Mouse (Mus musculus) right cerebral cortex, postnatal 4 days (tissue): Measurements from ENCODE around the gene Neu2.

Experiments used
- DNase-seq: peaks from one replicate; pipeline ENCODE4 v3.0.0-alpha.2; 2022

Neu2 gene

GRCm38 (mm10) chr1:87541614-87542013 lies 31.9 kb downstream of the Neu2 start:
- no peak for DNase-seq

DNA sequence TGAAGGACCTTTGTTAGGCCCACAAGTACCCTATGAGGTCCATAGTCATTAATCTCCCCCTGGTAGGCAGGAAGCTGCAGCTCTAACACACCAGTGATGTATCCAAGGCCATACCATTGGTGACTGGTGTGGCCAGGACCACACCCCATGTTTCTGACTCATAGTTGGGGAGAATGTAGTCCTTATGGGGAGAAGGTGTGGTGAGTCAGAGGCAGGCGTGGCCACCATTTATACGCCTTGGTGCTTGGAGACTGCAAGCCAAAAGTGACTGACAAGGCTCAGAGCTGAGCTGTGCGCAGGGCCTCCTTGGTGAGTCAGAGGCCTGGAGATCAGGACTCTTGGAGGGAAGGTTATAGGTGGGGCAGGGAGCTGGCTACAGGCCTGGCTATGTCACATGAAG lies 41.3 kb downstream of the Neu2 start:
- DNase-seq: no peak

GRCm38 (mm10) chr1:87553586-87553985 lies 43.9 kb downstream of the Neu2 start:
- no peak for DNase-seq

GRCm38 (mm10) chr1:87562967-87563366 lies 53.3 kb downstream of the Neu2 start:
- DNase-seq: no peak

DNA sequence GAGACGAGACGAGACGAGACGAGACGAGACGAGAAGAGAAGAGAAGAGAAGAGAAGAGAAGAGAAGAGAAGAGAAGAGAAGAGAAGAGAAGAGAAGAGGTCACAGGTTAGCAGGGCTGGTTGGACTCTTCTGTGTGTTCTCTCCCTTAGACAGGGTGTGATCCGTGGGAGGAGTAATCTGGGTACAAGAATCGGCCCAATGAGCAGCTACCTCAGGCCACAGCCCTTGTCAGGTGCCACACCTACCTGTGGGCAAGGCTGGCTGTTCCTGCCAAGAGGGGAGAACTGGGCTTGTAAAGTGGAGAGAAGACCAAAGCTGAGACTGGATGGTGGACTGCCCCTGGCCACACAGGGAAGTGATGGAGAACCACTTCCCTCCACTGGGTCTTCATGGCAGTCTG lies 56.1 kb downstream of the Neu2 start:
- DNase-seq: no peak

DNA sequence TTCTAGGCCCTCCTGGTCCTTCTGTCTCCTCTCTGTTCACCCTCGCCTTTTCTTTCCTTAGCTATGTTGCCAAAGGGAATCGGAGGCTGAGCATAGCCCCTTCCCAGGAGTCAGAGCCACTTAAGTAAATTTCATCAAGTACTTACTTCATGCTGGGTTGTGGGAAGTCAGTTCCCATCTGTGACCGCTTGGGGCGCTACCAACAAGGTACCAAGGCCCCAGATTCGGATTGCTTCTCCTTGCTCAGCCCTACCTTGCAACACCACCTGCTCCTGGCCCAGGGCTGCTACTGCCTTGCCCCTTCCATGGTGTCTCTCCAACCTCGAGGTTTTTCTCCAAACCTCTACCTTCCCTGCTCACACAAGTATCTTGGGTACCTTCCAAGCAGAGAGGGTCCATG lies 58.7 kb downstream of the Neu2 start:
- DNase-seq: no peak

GRCm38 (mm10) chr1:87573261-87573660 lies 63.6 kb downstream of the Neu2 start:
- DNase-seq: no peak

DNA sequence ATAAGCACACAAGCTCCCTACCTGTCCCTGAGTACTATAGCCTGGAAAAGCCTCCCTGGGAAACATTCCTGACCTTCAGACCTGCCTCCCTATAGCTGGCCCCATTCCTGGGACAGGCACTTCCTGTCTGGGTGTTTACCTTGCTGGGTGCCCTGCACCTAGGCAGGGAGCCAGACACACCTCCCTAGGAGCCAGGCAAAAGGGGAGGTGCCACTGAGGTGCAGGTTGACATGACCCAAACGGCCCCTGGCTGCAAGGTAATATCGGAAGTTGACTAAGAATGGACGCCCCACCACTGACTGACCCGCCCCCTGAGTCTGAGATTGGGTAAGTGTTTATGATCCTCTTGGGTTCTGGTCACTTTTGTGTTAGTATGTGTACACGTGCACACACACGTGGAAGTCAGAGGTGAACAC lies 64.1 kb downstream of the Neu2 start, which contains the start of gene Ngef:
TSS of gene Ngef (minus strand) at position 71 of the 416 bp plus-strand sequence.
- no peak for DNase-seq

DNA sequence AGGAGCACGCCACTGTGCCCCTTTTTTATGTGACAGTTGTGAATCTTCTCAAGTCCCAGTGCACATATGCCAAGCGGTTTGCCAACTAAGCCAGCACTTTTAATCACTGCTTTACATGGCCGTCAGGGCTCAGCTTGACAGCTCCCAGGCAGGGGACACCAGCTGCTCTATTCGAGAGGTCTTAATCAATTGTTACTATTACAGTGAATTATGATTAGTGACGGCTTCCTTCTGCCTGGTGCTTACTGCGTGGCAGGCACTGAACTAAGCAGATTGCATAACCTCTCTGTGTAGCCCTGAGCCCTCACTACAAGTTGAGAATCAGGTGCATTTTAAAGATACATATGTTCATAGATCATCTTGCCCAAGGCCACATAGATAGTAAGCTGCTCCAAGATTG lies 64.7 kb downstream of the Neu2 start:
- DNase-seq: no peak

DNA sequence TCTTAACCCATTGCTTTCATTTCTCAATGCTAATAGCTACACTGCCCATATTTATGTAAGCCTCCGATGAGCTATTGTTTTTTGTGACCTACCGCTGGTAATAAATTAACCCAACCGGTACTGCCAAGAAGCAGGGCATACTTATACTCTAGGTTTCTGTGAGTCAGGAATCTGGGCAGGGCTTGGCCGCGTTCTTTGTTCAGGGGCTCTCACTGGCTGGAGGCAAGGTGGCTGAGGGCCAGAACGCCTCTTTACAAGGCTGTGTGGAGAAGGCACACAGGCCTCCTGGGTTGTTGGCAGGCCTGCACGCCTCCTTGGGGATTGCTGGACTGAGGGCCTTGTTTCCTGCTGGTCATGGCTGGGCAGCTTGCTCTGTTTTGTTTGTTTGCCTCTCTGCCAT lies 65.1 kb downstream of the Neu2 start:
- DNase-seq: peak; percentile 48

GRCm38 (mm10) chr1:87578965-87579364 lies 69.3 kb downstream of the Neu2 start:
- DNase-seq: no peak

GRCm38 (mm10) chr1:87580824-87581223 lies 71.1 kb downstream of the Neu2 start:
- no peak for DNase-seq

DNA sequence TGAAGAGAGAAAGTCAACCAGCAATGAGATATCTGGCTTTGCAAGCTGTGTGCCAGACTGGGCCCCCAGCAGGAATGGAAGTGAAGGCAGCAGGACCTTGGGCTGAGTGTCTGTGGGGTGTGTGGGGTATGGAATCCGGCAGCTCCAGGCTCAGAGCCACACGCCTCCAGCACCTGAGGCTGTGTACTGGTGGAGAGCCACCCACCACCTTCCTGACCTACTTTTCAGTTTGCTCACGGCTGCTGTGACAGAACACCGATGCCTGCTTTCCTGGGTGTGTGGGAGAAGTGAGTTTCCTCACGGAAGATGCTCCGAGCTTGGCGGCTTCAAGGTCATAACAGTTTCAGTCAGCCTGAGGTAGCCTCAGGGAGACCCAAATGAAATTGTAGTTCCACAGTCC lies 79.5 kb downstream of the Neu2 start:
- DNase-seq: no peak

DNA sequence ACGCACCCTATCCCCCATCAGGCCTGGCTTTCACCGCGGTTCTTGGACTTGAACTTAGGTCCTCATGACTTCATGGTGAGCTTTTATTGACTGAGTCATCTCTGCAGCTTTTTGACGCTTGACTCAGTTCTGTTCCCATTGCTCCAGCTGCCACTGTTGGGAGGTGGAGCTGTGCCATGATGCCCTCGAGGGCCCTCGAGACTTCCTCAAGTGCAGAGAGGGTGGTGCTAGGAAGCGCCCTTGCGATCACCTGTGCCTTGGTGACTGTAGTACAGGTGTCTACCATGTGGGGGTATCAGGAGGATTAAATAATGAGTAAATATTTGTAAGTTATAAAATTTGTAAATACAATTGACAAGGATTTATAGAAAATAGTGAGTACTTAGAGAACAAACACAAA lies 80.3 kb downstream of the Neu2 start:
- no peak for DNase-seq

GRCm38 (mm10) chr1:87594261-87594660 lies 84.6 kb downstream of the Neu2 start:
- DNase-seq: no peak

GRCm38 (mm10) chr1:87594671-87595070 lies 85.0 kb downstream of the Neu2 start:
- no peak for DNase-seq

GRCm38 (mm10) chr1:87600533-87600932 lies 90.8 kb downstream of the Neu2 start:
- DNase-seq: no peak

GRCm38 (mm10) chr1:87601801-87602200 lies 92.1 kb downstream of the Neu2 start:
- no peak for DNase-seq

DNA sequence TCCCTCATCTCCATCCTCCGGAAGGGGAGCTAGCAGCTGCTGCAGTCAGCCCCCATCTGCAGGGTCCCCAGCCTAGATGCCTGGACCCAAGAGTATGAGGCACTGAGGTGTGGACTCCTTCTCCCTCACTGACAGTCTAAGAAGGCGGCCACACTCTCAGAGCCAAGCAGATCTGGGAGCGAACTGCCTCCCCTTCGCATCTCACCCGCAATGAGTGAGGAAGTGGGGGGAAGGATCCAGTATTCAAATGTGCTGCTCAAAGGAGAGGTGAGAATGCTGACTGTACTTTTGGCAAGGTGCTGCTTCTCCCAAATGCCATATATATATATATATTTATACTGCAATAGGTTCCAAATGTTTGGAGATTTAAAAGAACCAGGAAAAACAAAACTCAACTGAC lies 93.7 kb downstream of the Neu2 start:
- DNase-seq: no peak

GRCm38 (mm10) chr1:87605296-87605695 lies 95.6 kb downstream of the Neu2 start:
- DNase-seq: no peak

GRCm38 (mm10) chr1:87607385-87608091 lies 97.8 kb downstream of the Neu2 start:
- peak; percentile 73 for DNase-seq

DNA sequence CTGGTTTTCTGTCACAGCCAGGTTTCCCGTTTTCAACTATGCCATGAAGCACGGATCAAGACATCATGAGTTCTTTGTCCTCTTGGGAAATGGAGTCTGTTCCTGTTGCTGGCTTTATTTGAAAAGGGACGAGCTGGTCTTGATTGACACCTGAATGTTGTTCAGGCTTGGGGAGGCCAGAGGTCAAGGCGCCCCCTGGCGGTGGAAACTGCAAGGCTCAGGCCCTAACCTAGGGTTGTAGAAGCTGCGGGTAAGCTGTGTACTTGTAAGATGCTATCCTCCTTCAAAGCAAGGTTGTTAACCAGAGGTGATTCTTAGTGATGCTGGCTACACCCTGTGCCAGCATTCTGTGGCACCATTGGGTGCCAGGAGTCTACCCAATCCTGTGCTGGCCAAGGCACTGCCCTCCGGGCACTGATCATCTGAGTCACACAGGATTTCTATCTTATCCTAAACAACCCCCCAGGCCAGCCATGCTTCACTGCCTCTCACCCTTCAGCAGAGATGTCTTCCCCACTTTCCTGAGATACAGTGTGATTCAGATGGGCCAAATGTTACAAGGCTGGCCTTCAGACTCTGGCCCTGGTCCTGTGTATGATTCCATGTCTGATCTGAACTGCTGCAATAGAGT lies 98.8 kb downstream of the Neu2 start:
- DNase-seq: peak; percentile 47

- DNase-seq: peak; percentile 19
Observed at GRCm38 (mm10) chr1:87614576-87615295, 105.0 kb downstream of the Neu2 start.

GRCm38 (mm10) chr1:87620211-87620668 lies 110.6 kb downstream of the Neu2 start, which contains the start of gene Inpp5d:
Gene Inpp5d, plus strand, starts transcription at chr1:87620312.
- no peak for DNase-seq
